Mouse (Mus musculus) heart, embryonic 10.5 days (tissue): ENCODE results near the gene Pcdh10. TPM values are rescaled to one million over a fixed set of nuclear protein-coding genes. Genes with fewer than 3 reads are reported as not detected.

Experiments
- DNase-seq: peaks from one replicate; pipeline ENCODE4 v3.0.0-alpha.2; 2017; ENCODE audit warnings: low spot score
- H3K27ac ChIP-seq: fragments of 300-500 bp; sonication (generic); 2 replicates; pipeline ENCODE4 v1.5.1; 2016; ENCODE audit warnings: mild to moderate bottlenecking
- H3K27me3 ChIP-seq: fragments of 300-500 bp; sonication (generic); 2 replicates; pipeline ENCODE4 v1.6.1; 2016; ENCODE audit warnings: mild to moderate bottlenecking; ENCODE audit not compliant: poor library complexity, insufficient read depth, severe bottlenecking
- H3K36me3 ChIP-seq: fragments of 300-500 bp; sonication (generic); 2 replicates; pipeline ENCODE4 v1.6.1; 2016; ENCODE audit warnings: mild to moderate bottlenecking, moderate library complexity
- H3K4me1 ChIP-seq: fragments of 300-500 bp; sonication (generic); 2 replicates; pipeline ENCODE4 v1.6.1; 2016; ENCODE audit warnings: mild to moderate bottlenecking
- H3K4me3 ChIP-seq: fragments of 300-500 bp; sonication (generic); 2 replicates; pipeline ENCODE4 v1.5.1; 2016; ENCODE audit warnings: mild to moderate bottlenecking, moderate library complexity
- H3K9me3 ChIP-seq: fragments of 300-500 bp; sonication (generic); 2 replicates; pipeline ENCODE4 v1.6.1; 2016; ENCODE audit warnings: mild to moderate bottlenecking, moderate library complexity
- WGBS: fragments of 180-500 bp; shearing (Covaris S2); methylation state at CpG from one replicate; pipeline ENCODE4 v1.1.7; 2016; 5-methylcytosine and 5-hydroxymethylcytosine counted together
- polyA plus RNA-seq: library from polyadenylated mRNA; unstranded; fragments of >200 nt; fragmentation: Nextera tagmentation; extraction: Ambion mirVana; gene quantifications from 2 replicates; pipeline ENCODE4 v1.2.1, GENCODE M21; 2016

Pcdh10 gene
- 0.22 and 0.40 TPM in 2 replicates for polyA plus RNA-seq

DNA sequence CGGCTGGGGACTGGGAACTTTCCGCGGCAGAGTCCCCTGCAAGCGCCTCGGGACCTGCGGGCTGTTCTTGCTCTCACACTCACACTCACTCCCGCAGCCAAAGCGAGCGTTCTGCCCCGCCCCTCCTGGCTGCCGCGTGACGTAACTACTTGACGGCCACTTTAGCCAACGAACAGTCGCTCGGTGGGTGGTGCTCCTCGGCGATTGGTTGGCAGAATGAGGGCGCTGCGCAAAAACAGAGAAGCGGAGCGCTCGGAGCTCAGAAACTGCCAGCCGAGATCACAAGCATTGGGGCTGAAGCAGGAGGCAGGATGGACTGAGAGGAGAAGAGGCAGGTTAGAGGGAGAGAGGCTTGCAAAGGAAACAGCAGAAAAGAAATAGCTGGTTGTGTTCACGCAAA is at the start of gene Pcdh10:
Gene Pcdh10 (plus strand): TSS at position 254 of the 400 bp plus-strand sequence.
- H3K36me3 ChIP-seq, result no peaks in the 10 kb centered on the region
- peak; percentile 95 for DNase-seq
- under 1% methylated on average over 26 of the region's 26 CpGs for WGBS
- H3K27ac ChIP-seq, result no peak within 1 kb of the TSS
- no peaks in the 10 kb centered on the region for H3K9me3 ChIP-seq
- H3K4me3 ChIP-seq, result peak within 1 kb of the TSS; percentile 67
- peaks cover 47% of the 10 kb centered on the region for H3K27me3 ChIP-seq
- H3K4me1 ChIP-seq, result peaks cover 36% of the 10 kb centered on the region

DNA sequence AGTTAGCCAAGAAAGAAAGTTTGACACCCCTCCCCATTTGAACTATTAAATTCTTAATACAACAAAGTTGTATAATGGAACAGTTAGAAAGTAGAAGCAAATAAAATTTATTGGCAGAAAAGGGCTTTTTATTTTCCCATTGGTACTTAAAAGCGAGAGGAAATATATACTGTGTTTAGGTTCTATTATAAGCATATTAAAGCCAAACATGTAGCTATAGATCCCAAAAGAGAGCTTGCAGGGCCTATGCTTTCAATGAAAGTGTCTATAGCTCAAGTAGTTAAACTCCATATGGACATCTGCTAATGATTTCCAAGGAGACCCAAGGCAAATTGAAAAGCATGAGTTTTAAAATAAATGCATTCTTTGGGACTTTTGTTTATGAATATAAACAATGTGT is 22.3 kb upstream of the Pcdh10 start:
- Histone ChIP-seq H3K27me3 (no peaks in the 10 kb centered on the region), H3K27ac (no peak overlapping the region), H3K4me1 (no peaks in the 10 kb centered on the region), H3K36me3 (no peaks in the 10 kb centered on the region), H3K9me3 (no peaks in the 10 kb centered on the region), H3K4me3 (no peak overlapping the region)
- WGBS, result 90% methylated on average over 1 of the region's 1 CpGs
- DNase-seq, result no peak

DNA sequence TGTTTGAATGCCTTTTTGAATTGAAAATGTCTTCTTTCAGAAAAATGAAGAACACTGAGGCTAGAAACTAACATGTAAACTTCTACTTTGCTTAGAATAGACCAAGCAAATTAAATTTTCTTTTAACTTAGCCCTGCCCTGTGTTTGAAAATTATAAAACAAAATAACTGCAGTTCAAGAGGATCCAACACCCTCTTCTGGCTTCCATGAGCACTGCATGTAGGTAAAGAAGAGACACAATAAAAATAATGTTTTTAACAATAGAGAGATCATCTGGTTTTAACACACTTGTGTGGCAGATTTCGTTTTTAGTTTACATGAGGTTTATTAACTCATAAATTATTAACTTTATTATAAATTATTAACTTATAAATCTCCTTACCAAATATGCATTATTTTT is 9.2 kb upstream of the Pcdh10 start:
- H3K4me1 ChIP-seq, result no peaks in the 10 kb centered on the region
- H3K4me3 ChIP-seq, result no peak overlapping the region
- WGBS, result 49% methylated on average over 1 of the region's 1 CpGs
- H3K27me3 ChIP-seq, result no peaks in the 10 kb centered on the region
- no peaks in the 10 kb centered on the region for H3K9me3 ChIP-seq
- DNase-seq, result no peak
- no peak overlapping the region for H3K27ac ChIP-seq
- no peaks in the 10 kb centered on the region for H3K36me3 ChIP-seq

DNA sequence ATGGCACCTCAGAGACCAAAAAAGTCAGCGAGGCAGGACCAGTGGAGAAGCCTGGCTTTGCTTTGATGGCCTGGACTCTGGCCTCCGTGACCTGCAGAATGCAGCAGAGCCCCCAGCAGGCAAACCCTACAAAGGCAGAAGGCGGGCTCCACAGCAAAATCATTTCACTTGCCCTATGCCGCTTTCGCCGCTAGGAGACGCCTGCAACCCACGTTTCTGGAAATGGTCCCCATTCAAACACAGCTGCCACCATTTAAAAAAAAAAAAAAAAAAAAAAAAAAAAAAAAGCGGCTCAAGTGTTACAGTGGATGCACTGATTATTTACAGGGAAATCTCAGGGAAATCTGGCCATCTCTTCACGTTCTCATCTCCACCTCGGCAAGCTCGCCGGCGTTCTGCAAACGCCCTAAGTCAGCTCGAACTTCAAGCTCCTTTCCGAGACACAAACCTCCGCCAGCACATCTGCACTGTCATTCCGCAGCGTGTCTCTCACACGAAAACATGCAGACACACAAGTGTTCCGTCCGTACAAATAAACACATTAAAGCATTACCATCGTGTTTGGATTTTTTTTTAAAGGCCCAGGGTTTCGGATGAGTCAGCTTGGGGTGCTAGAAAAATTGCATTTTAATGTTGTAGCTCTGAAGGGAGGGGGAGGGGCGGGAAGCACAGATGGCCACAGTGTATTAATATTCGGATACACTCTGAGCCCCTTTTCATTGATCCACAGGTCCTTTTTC is 2.3 kb upstream of the Pcdh10 start:
- WGBS, result under 1% methylated on average over 27 of the region's 27 CpGs
- peak overlapping the region; percentile 67 for H3K4me3 ChIP-seq
- no peaks in the 10 kb centered on the region for H3K9me3 ChIP-seq
- peaks cover 29% of the 10 kb centered on the region for H3K27me3 ChIP-seq
- H3K27ac ChIP-seq, result no peak overlapping the region
- peaks cover 27% of the 10 kb centered on the region for H3K4me1 ChIP-seq
- H3K36me3 ChIP-seq, result no peaks in the 10 kb centered on the region
- DNase-seq, result peak; percentile 90

DNA sequence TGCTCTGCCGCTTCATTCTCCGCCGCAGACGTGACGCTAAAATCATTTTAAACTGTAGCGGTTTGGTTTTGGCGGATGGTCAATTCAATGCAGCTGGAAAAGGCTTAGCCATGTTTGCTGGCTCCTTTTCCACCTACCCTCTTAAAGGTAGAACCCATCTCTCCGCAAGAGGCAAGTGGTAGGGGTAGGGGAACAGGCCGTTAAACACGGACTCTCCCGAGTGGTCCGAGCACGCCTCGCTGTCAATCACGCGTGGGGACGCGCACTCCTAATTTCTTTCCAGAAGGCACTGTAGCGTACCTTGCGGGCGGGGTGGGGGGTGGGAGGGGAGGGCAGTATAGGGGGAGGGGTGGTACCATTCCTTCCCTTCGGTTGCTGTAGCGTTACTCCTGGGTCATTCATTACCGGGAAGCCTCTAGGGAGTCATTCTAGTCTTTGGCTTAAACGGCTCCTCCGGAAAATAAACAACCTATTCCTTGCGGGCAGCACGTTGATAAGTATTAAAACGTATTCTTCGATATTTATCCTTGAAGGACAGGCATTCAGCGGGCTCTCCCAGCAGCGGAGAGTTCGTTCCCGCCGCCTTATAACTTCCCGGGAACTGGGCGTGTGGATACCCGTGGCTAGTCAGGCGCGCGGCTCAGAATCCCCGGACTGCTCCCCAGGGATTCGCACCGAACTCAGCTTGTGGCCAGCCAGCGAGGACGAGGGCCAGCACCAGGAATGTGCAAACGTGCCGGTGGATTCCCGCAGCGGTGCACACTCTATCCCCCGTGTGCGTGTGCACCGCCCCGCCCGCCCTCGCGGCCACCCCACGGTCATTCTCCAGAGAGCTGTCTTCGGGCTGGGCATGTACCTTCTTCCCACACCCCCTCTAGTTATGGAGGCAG is 1.5 kb upstream of the Pcdh10 start:
- Histone ChIP-seq H3K4me3 (peak overlapping the region; percentile 67), H3K9me3 (no peaks in the 10 kb centered on the region), H3K27me3 (peaks cover 37% of the 10 kb centered on the region), H3K27ac (no peak overlapping the region), H3K4me1 (peaks cover 35% of the 10 kb centered on the region), H3K36me3 (no peaks in the 10 kb centered on the region)
- no peak for DNase-seq
- under 1% methylated on average over 59 of the region's 59 CpGs for WGBS

DNA sequence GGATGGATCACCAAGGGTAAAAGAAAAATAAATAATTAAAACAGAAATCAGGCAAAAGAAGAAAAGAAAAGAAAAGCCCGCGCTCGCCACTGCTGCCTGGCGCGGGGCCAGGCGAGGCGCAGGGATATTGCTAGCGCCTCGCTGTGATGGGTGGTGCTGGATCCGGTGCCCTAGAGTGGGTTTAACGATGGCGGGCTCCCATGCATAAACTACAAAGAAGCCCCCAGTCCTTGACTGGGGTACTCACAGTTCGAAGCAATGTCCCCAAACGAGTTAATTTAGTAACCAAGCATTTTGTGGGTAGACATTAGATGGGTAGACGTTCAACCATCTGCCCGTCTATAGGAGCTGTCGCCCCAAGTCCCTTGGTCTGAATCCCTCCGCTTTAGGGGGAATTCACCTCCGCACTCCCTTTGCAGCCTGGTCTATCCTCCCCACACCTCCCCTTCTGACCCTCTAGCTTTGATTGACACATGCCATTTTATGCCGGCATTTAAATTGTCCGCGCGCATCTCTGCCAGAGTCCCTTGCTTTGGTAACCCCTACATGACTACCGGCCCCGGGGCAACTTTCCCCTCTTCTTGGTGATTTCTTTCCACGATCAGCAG is 703 bp upstream of the Pcdh10 start:
- Histone ChIP-seq H3K27ac (no peak overlapping the region), H3K4me1 (peaks cover 36% of the 10 kb centered on the region), H3K4me3 (peak overlapping the region; percentile 67), H3K9me3 (no peaks in the 10 kb centered on the region), H3K27me3 (peaks cover 44% of the 10 kb centered on the region), H3K36me3 (no peaks in the 10 kb centered on the region)
- DNase-seq, result no peak
- under 1% methylated on average over 26 of the region's 26 CpGs for WGBS

DNA sequence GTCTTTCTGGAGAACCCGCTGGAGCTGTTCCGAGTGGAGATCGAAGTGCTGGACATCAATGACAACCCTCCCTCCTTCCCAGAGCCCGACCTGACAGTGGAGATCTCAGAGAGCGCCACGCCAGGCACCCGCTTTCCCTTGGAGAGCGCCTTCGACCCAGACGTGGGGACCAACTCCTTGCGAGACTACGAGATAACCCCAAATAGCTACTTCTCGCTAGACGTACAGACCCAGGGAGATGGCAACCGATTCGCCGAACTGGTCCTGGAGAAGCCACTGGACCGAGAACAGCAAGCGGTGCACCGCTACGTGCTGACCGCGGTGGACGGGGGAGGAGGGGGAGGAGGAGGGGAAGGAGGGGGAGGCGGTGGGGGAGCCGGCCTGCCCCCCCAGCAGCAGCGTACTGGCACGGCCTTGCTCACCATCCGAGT is 1.4 kb downstream of the Pcdh10 start:
- Histone ChIP-seq H3K27me3 (peaks cover 47% of the 10 kb centered on the region), H3K4me3 (peak overlapping the region; percentile 67), H3K27ac (no peak overlapping the region), H3K9me3 (no peaks in the 10 kb centered on the region), H3K4me1 (peaks cover 36% of the 10 kb centered on the region), H3K36me3 (no peaks in the 10 kb centered on the region)
- whole genome bisulfite sequencing, result 2% methylated on average over 23 of the region's 29 CpGs
- peak; percentile 75 for DNase-seq

DNA sequence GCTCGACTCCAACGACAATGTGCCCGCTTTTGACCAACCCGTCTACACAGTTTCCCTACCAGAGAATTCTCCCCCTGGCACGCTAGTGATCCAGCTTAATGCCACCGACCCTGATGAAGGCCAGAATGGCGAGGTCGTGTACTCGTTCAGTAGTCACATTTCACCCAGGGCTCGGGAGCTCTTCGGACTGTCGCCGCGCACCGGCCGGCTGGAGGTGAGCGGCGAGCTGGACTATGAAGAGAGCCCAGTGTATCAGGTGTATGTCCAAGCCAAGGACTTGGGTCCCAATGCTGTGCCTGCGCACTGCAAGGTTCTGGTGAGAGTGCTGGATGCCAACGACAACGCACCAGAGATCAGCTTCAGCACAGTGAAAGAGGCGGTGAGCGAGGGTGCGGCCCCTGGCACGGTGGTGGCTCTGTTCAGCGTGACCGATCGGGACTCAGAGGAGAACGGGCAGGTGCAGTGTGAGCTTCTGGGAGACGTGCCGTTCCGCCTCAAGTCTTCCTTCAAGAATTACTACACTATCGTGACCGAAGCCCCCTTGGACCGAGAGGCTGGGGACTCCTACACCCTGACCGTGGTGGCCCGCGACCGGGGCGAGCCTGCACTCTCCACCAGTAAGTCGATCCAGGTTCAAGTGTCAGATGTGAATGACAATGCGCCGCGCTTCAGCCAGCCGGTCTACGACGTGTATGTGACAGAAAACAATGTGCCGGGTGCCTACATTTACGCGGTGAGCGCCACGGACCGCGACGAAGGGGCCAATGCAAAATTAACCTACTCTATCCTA is 2.0 kb downstream of the Pcdh10 start:
- Histone ChIP-seq H3K27me3 (peaks cover 45% of the 10 kb centered on the region), H3K27ac (no peak overlapping the region), H3K4me3 (peak overlapping the region; percentile 67), H3K36me3 (no peaks in the 10 kb centered on the region), H3K9me3 (no peaks in the 10 kb centered on the region), H3K4me1 (peaks cover 36% of the 10 kb centered on the region)
- peak; percentile 76 for DNase-seq
- under 1% methylated on average over 55 of the region's 55 CpGs for WGBS

DNA sequence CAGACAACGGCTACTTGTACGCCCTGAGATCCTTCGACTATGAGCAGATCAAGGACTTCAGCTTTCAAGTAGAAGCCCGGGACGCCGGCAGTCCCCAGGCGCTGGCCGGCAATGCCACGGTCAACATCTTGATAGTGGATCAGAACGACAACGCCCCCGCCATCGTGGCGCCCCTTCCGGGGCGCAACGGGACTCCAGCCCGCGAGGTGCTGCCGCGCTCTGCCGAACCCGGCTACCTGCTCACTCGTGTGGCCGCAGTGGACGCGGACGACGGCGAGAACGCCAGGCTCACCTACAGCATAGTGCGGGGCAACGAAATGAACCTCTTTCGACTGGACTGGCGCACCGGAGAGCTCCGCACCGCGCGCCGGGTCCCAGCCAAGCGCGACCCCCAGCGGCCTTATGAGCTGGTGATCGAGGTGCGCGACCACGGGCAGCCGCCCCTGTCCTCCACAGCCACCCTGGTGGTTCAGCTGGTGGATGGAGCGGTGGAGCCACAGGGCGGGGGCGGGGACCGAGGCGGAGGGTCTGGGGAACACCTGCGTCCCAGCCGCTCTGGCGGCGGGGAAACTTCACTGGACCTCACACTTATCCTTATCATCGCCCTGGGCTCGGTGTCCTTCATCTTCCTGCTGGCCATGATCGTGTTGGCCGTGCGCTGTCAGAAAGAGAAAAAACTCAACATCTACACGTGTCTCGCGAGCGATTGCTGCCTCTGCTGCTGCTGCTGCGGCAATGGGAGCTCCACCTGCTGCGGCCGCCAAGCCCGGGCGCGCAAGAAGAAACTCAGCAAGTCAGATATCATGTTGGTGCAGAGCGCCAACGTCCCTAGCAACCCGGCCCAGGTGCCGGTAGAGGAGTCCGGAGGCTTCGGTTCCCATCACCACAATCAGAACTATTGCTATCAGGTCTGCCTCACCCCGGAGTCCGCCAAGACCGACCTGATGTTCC is 2.9 kb downstream of the Pcdh10 start:
- no peak for DNase-seq
- H3K4me3 ChIP-seq, result peak overlapping the region; percentile 67
- no peaks in the 10 kb centered on the region for H3K9me3 ChIP-seq
- H3K4me1 ChIP-seq, result peaks cover 36% of the 10 kb centered on the region
- peaks cover 43% of the 10 kb centered on the region for H3K27me3 ChIP-seq
- under 1% methylated on average over 82 of the region's 82 CpGs for WGBS
- H3K27ac ChIP-seq, result no peak overlapping the region
- H3K36me3 ChIP-seq, result no peaks in the 10 kb centered on the region

DNA sequence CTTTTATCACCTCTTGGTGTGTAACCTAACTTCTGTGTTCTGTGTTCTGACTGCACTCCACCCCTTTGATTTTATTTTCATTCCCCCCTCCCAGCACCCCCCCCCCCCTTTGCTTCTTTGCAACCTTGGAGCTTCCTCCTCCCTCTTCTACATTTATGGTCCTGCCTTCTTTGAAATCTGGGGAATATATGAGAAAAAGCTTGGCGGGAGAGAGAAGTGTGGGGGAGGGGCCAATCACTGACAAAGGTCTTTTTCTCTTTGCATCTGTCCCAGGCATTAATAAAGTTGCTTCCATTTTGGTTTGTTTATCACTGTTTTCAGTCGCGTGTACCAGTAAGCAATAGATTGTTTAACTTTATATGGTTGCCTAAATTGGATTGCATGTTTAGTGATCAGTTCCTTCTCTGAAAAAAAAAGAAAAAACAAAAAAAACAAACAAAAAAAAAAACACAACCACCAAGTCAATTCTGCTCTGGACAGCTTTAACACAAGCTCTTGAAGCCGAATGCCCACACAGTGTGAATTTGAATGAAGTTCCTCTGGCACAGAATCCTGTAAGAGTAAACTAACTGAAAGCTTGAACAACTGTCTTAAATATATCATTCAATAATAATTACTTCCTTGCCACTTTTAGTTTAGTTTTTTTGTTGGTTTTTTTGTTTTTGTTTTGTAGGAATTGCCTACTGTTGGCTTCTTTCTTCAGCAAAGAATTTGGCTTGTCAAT is 4.0 kb downstream of the Pcdh10 start:
- Histone ChIP-seq H3K9me3 (no peaks in the 10 kb centered on the region), H3K4me1 (peaks cover 36% of the 10 kb centered on the region), H3K27ac (no peak overlapping the region), H3K27me3 (peaks cover 40% of the 10 kb centered on the region), H3K4me3 (peak overlapping the region; percentile 67; the same call in 1 of the 2 replicates), H3K36me3 (no peaks in the 10 kb centered on the region)
- no peak for DNase-seq
- WGBS, result 25% methylated on average over 4 of the region's 4 CpGs

DNA sequence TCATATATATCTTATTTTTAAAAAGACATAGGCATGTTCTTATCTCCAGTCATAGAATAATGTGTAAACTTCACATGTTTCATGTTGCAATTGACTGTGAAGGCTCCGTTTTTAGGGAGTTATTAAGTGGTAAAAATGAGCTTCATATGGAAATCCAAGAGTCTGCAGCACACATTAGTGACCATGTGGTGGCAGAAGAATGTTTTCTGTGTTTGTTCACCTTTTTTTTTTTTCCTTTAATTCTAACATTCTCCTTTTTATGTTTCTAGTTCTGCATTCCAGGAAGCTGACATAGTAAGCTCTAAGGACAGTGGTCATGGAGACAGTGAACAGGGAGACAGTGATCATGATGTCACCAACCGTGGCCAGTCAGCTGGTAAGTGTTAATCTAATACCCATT is 5.6 kb downstream of the Pcdh10 start:
- WGBS, result 59% methylated on average over 2 of the region's 2 CpGs
- no peak for DNase-seq
- peaks cover 34% of the 10 kb centered on the region for H3K27me3 ChIP-seq

More for the DNA sequence above, 5.6 kb downstream of the Pcdh10 start:
- no peaks in the 10 kb centered on the region for H3K36me3 ChIP-seq
- peaks cover 30% of the 10 kb centered on the region for H3K4me1 ChIP-seq
- H3K9me3 ChIP-seq, result no peaks in the 10 kb centered on the region
- no peak overlapping the region for H3K27ac ChIP-seq
- no peak overlapping the region for H3K4me3 ChIP-seq
